Mouse (Mus musculus): Measurements from ENCODE around the gene Ap4b1. TPM values are rescaled to one million over a fixed set of nuclear protein-coding genes. Genes with fewer than 3 reads are reported as not detected.
"Not testable (repeated sequence)": the region's sequence is repeated elsewhere in the genome, so short reads cannot be mapped to it uniquely, and the experiment has no call there.

The Ap4b1 gene
- polyA plus RNA-seq, 1 experiment from 2014 or later = 24.5 TPM

DNA sequence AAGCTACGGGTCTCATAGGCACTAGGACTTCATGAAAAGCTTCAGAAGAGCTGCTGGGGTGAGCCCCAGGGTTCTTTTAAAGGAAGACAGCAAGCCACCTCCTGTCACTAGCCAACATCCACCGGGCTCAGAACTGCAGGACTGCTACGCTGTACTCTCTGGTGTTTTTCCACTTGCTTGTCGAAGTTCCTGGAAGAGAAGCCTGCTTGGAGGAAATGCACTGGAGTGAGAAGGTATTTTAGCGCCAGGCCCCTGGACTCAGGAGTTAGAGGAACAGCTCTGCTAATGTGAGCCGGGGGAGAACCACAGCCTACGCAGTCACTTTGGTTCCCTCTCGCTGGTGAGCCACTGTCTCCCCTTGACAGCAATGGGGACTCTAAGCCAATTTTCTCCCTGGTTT is 6.5 kb upstream of the Ap4b1 start:
- 89% methylated on average over 8 of the region's 8 CpGs for WGBS
- H3K4me2 ChIP-seq = no peak overlapping the region
- no peaks in the 10 kb centered on the region for H3K27me3 ChIP-seq (replicated peaks)
- no peak for ATAC-seq (replicated peaks)
- no peak overlapping the region for H3K27ac ChIP-seq
- no peak overlapping the region for H3K4me3 ChIP-seq
- no peak overlapping the region for H3K9ac ChIP-seq
- H3K4me1 ChIP-seq = peaks cover 5% of the 10 kb centered on the region
- no peaks in the 10 kb centered on the region for H3K9me3 ChIP-seq
- H3K36me3 ChIP-seq (replicated peaks) = peaks cover 17% of the 10 kb centered on the region

GRCm38 (mm10) chr3:103805671-103806070 is 3.6 kb upstream of the Ap4b1 start:
- ATAC-seq (replicated peaks) = no peak

GRCm38 (mm10) chr3:103809799-103810150 is 455 bp downstream of the Ap4b1 start:
- Histone ChIP-seq H3K9me3 (no peaks in the 10 kb centered on the region), H3K4me3 (peak overlapping the region; percentile 67), H3K27ac (peak overlapping the region; percentile 89), H3K4me1 (peaks cover 21% of the 10 kb centered on the region), H3K27me3 (replicated peaks) (no peaks in the 10 kb centered on the region), H3K36me3 (replicated peaks) (peaks cover 1% of the 10 kb centered on the region; the same call in 1 of the 2 replicates), H3K4me2 (peak overlapping the region; percentile 82), H3K9ac (peak overlapping the region; percentile 91)
- ATAC-seq (replicated peaks) = peak; percentile 75; the same call in 1 of the 2 replicates
- 0% methylated on average over 14 of the region's 14 CpGs for WGBS

More at GRCm38 (mm10) chr3:103805671-103806070, 3.6 kb upstream of the Ap4b1 start:
- H3K4me1 ChIP-seq = peaks cover 21% of the 10 kb centered on the region
- 94% methylated on average over 1 of the region's 1 CpGs for WGBS
- H3K36me3 ChIP-seq (replicated peaks) = peaks cover 17% of the 10 kb centered on the region
- H3K4me2 ChIP-seq = no peak overlapping the region
- H3K27me3 ChIP-seq (replicated peaks) = no peaks in the 10 kb centered on the region
- H3K27ac ChIP-seq = no peak overlapping the region
- H3K4me3 ChIP-seq = no peak overlapping the region
- no peaks in the 10 kb centered on the region for H3K9me3 ChIP-seq
- H3K9ac ChIP-seq = no peak overlapping the region

- Histone ChIP-seq H3K4me2 (no peak overlapping the region), H3K27me3 (replicated peaks) (no peaks in the 10 kb centered on the region), H3K36me3 (replicated peaks) (peaks cover 6% of the 10 kb centered on the region; the same call in 1 of the 2 replicates), H3K4me1 (peaks cover 21% of the 10 kb centered on the region), H3K9ac (no peak overlapping the region), H3K27ac (no peak overlapping the region), H3K4me3 (no peak overlapping the region), H3K9me3 (no peaks in the 10 kb centered on the region)
- ATAC-seq (replicated peaks) = no peak
- 89% methylated on average over 6 of the region's 6 CpGs for WGBS
These were observed 1.6 kb downstream of the Ap4b1 start for GRCm38 (mm10) chr3:103810967-103811366.

DNA sequence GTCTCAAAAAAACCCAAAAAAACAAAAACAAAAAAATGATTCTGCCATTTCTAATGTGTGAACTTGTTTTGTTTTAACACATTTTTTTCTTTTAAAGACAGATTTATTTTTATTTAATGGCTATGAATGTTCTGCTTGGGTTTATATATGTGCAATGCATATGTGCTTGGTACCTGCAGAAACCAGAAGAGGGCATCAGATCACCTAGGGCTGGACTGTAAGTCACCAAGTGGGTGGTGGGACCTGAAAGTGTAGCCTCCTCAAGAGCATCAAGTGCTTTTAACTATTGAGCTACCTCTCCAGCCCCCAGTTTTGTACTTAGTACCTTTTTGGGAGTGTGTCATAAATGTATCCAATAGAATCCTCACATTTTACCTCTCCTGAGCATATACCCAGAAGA is 18.2 kb downstream of the Ap4b1 start:
- Histone ChIP-seq H3K4me1 (no peaks in the 10 kb centered on the region), H3K36me3 (replicated peaks) (no peaks in the 10 kb centered on the region), H3K9me3 (no peaks in the 10 kb centered on the region), H3K27me3 (replicated peaks) (no peaks in the 10 kb centered on the region), H3K27ac (no peak overlapping the region), H3K4me3 (no peak overlapping the region), H3K9ac (no peak overlapping the region), H3K4me2 (no peak overlapping the region)
- no peak for ATAC-seq (replicated peaks)

- WGBS = 88% methylated on average over 3 of the region's 3 CpGs
- H3K27me3 ChIP-seq (replicated peaks) = no peaks in the 10 kb centered on the region
- no peak for ATAC-seq (replicated peaks)
- no peak overlapping the region for H3K4me2 ChIP-seq
- no peaks in the 10 kb centered on the region for H3K4me1 ChIP-seq
- no peak overlapping the region for H3K27ac ChIP-seq
- no peak overlapping the region for H3K4me3 ChIP-seq
- no peaks in the 10 kb centered on the region for H3K9me3 ChIP-seq
- H3K9ac ChIP-seq = no peak overlapping the region
- H3K36me3 ChIP-seq (replicated peaks) = no peaks in the 10 kb centered on the region
These were observed 19.7 kb downstream of the Ap4b1 start for GRCm38 (mm10) chr3:103829036-103829435.

GRCm38 (mm10) chr3:103830681-103831080 is 21.4 kb downstream of the Ap4b1 start:
- not testable (repeated sequence) for H3K36me3 ChIP-seq (replicated peaks); H3K4me2 ChIP-seq; H3K9ac ChIP-seq; H3K27me3 ChIP-seq (replicated peaks); H3K4me1 ChIP-seq; H3K27ac ChIP-seq; H3K9me3 ChIP-seq; H3K4me3 ChIP-seq; ATAC-seq (replicated peaks)
- WGBS = 31% methylated on average over 1 of the region's 1 CpGs

- no peaks in the 10 kb centered on the region for H3K4me1 ChIP-seq
- H3K36me3 ChIP-seq (replicated peaks) = no peaks in the 10 kb centered on the region
- no peak overlapping the region for H3K4me3 ChIP-seq
- no peak overlapping the region for H3K9ac ChIP-seq
- H3K27ac ChIP-seq = no peak overlapping the region
- no peaks in the 10 kb centered on the region for H3K9me3 ChIP-seq
- no peak overlapping the region for H3K4me2 ChIP-seq
- no peak for ATAC-seq (replicated peaks)
- H3K27me3 ChIP-seq (replicated peaks) = no peaks in the 10 kb centered on the region
- WGBS = 83% methylated on average over 7 of the region's 7 CpGs
These were observed 21.8 kb downstream of the Ap4b1 start for GRCm38 (mm10) chr3:103831146-103831545.

DNA sequence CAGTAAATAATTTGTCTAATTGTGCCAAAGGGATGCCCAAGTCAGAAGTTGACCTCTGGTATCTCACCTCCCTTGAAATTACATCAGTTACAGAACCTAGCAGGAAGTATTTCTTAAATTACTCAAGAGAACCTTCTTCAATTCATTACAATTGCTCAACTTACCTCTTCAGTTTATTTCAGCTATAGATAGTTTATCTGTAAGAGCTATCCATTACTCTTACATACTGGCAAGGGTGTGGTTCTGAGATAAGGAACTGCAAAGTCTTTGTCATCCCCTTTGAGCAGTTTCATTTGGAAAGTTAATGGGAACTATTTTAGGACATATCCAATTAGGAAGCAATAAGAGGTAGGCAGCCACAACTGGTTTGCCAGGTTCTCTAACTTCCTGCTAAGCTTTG is 23.1 kb downstream of the Ap4b1 start, which contains the start of gene Bcl2l15:
Bcl2l15 (plus strand) TSS at position 176 of the 400 bp plus-strand sequence.
- no peak for ATAC-seq (replicated peaks)
- no peak within 1 kb of the TSS for H3K4me3 ChIP-seq
- no peak within 1 kb of the TSS for H3K27ac ChIP-seq
- no peaks in the 10 kb centered on the region for H3K9me3 ChIP-seq
- no peaks in the 10 kb centered on the region for H3K27me3 ChIP-seq (replicated peaks)
- H3K4me1 ChIP-seq = no peaks in the 10 kb centered on the region
- no peaks in the 10 kb centered on the region for H3K36me3 ChIP-seq (replicated peaks)
- no peak within 1 kb of the TSS for H3K9ac ChIP-seq
- H3K4me2 ChIP-seq = no peak within 1 kb of the TSS

GRCm38 (mm10) chr3:103834001-103834400 is 24.7 kb downstream of the Ap4b1 start:
- H3K27ac ChIP-seq = no peak overlapping the region
- ATAC-seq (replicated peaks) = no peak
- no peaks in the 10 kb centered on the region for H3K27me3 ChIP-seq (replicated peaks)
- no peak overlapping the region for H3K9ac ChIP-seq
- no peaks in the 10 kb centered on the region for H3K4me1 ChIP-seq
- H3K4me2 ChIP-seq = no peak overlapping the region
- H3K4me3 ChIP-seq = no peak overlapping the region
- H3K36me3 ChIP-seq (replicated peaks) = no peaks in the 10 kb centered on the region
- 85% methylated on average over 2 of the region's 2 CpGs for WGBS
- no peaks in the 10 kb centered on the region for H3K9me3 ChIP-seq

GRCm38 (mm10) chr3:103835272-103835950 is 26.1 kb downstream of the Ap4b1 start:
- H3K4me3 ChIP-seq = no peak overlapping the region
- WGBS = 76% methylated on average over 6 of the region's 6 CpGs
- no peaks in the 10 kb centered on the region for H3K27me3 ChIP-seq (replicated peaks)
- H3K36me3 ChIP-seq (replicated peaks) = no peaks in the 10 kb centered on the region
- no peaks in the 10 kb centered on the region for H3K4me1 ChIP-seq
- no peak overlapping the region for H3K4me2 ChIP-seq
- H3K9ac ChIP-seq = no peak overlapping the region
- H3K27ac ChIP-seq = no peak overlapping the region
- ATAC-seq (replicated peaks) = no peak
- no peaks in the 10 kb centered on the region for H3K9me3 ChIP-seq

DNA sequence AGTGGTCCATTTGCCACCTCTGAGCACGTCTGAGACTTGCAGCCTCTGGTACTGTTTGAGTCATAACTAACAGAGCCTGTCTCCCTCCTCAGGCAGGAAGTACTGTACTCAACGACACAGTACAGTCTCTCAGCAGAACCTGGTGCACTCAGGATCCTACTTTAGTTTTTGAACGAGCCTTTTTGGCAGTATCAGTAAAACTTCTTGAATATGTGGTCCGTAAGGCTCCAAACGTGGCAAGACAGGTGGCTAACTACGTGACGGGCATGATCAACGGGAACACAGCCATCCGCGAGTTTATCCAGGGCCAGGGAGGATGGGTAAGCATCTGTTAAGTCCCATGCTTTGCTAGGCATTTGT is 26.6 kb downstream of the Ap4b1 start:
- H3K27ac ChIP-seq = no peak overlapping the region
- no peak overlapping the region for H3K4me2 ChIP-seq
- no peak for ATAC-seq (replicated peaks)
- H3K27me3 ChIP-seq (replicated peaks) = no peaks in the 10 kb centered on the region
- no peaks in the 10 kb centered on the region for H3K4me1 ChIP-seq
- H3K9me3 ChIP-seq = no peaks in the 10 kb centered on the region
- H3K9ac ChIP-seq = no peak overlapping the region
- no peaks in the 10 kb centered on the region for H3K36me3 ChIP-seq (replicated peaks)
- 82% methylated on average over 10 of the region's 10 CpGs for WGBS
- H3K4me3 ChIP-seq = no peak overlapping the region

- WGBS = 98% methylated on average over 5 of the region's 5 CpGs
These were observed 27.1 kb downstream of the Ap4b1 start for GRCm38 (mm10) chr3:103836453-103836852.

More at GRCm38 (mm10) chr3:103836453-103836852, 27.1 kb downstream of the Ap4b1 start:
- Histone ChIP-seq H3K4me3 (no peak overlapping the region), H3K4me1 (no peaks in the 10 kb centered on the region), H3K9ac (no peak overlapping the region), H3K27me3 (replicated peaks) (no peaks in the 10 kb centered on the region), H3K27ac (no peak overlapping the region), H3K36me3 (replicated peaks) (no peaks in the 10 kb centered on the region), H3K4me2 (no peak overlapping the region), H3K9me3 (no peaks in the 10 kb centered on the region)
- ATAC-seq (replicated peaks) = no peak
